Mouse (Mus musculus): ENCODE data around the gene 6430571L13Rik. TPM values are rescaled to one million over a fixed set of nuclear protein-coding genes. Genes with fewer than 3 reads are reported as not detected.

Gene 6430571L13Rik
- polyA plus RNA-seq, 1 experiment from 2014 or later = 1.6 TPM

GRCm38 (mm10) chr9:107327879-107328620, 12.4 kb upstream of the 6430571L13Rik start:
- Histone ChIP-seq H3K4me2 (replicated peaks; ENCODE audit: low read depth, low read length) (no peak overlapping the region), H3K4me3 (ENCODE audit: low read depth, low read length) (no peak overlapping the region), H3K4me1 (replicated peaks; ENCODE audit: control insufficient read depth, insufficient read depth, low read length) (no peaks in the 10 kb centered on the region), H3K9ac (ENCODE audit: low read depth, low read length) (no peak overlapping the region), H3K9me3 (ENCODE audit: control insufficient read depth, low read length) (no peaks in the 10 kb centered on the region), H3K27me3 (ENCODE audit: control insufficient read depth, insufficient read depth, low read length) (no peaks in the 10 kb centered on the region), H3K36me3 (ENCODE audit: control insufficient read depth, insufficient read depth, low read length) (no peaks in the 10 kb centered on the region), H3K27ac (ENCODE audit: low read depth, low read length) (no peak overlapping the region)
- ATAC-seq (ENCODE audit: low FRiP score) (no peak), DNase-seq (ENCODE audit: low spot score) (no peak)
- WGBS = 89% methylated on average over 16 of the region's 16 CpGs

GRCm38 (mm10) chr9:107330791-107331190, 9.6 kb upstream of the 6430571L13Rik start:
- H3K4me3 ChIP-seq (ENCODE audit: low read depth, low read length) = no peak overlapping the region
- ATAC-seq (ENCODE audit: low FRiP score) = no peak
- no peak for DNase-seq (ENCODE audit: low spot score)
- H3K36me3 ChIP-seq (ENCODE audit: control insufficient read depth, insufficient read depth, low read length) = no peaks in the 10 kb centered on the region
- H3K4me2 ChIP-seq (replicated peaks; ENCODE audit: low read depth, low read length) = no peak overlapping the region
- WGBS = 84% methylated on average over 6 of the region's 6 CpGs
- no peaks in the 10 kb centered on the region for H3K4me1 ChIP-seq (replicated peaks; ENCODE audit: control insufficient read depth, insufficient read depth, low read length)
- H3K9ac ChIP-seq (ENCODE audit: low read depth, low read length) = no peak overlapping the region
- no peaks in the 10 kb centered on the region for H3K9me3 ChIP-seq (ENCODE audit: control insufficient read depth, low read length)
- H3K27ac ChIP-seq (ENCODE audit: low read depth, low read length) = no peak overlapping the region
- H3K27me3 ChIP-seq (ENCODE audit: control insufficient read depth, insufficient read depth, low read length) = no peaks in the 10 kb centered on the region

GRCm38 (mm10) chr9:107333686-107334085, 6.7 kb upstream of the 6430571L13Rik start:
- Histone ChIP-seq H3K27me3 (ENCODE audit: control insufficient read depth, insufficient read depth, low read length) (no peaks in the 10 kb centered on the region), H3K36me3 (ENCODE audit: control insufficient read depth, insufficient read depth, low read length) (no peaks in the 10 kb centered on the region), H3K4me2 (replicated peaks; ENCODE audit: low read depth, low read length) (no peak overlapping the region), H3K4me3 (ENCODE audit: low read depth, low read length) (no peak overlapping the region), H3K9me3 (ENCODE audit: control insufficient read depth, low read length) (no peaks in the 10 kb centered on the region), H3K9ac (ENCODE audit: low read depth, low read length) (no peak overlapping the region), H3K27ac (ENCODE audit: low read depth, low read length) (no peak overlapping the region), H3K4me1 (replicated peaks; ENCODE audit: control insufficient read depth, insufficient read depth, low read length) (no peaks in the 10 kb centered on the region)
- 55% methylated on average over 2 of the region's 2 CpGs for WGBS
- no peak for DNase-seq (ENCODE audit: low spot score)
- no peak for ATAC-seq (ENCODE audit: low FRiP score)

GRCm38 (mm10) chr9:107334356-107334755, 6.0 kb upstream of the 6430571L13Rik start:
- H3K27ac ChIP-seq (ENCODE audit: low read depth, low read length) = no peak overlapping the region
- H3K4me1 ChIP-seq (replicated peaks; ENCODE audit: control insufficient read depth, insufficient read depth, low read length) = no peaks in the 10 kb centered on the region
- H3K4me2 ChIP-seq (replicated peaks; ENCODE audit: low read depth, low read length) = no peak overlapping the region
- no peaks in the 10 kb centered on the region for H3K27me3 ChIP-seq (ENCODE audit: control insufficient read depth, insufficient read depth, low read length)
- H3K9me3 ChIP-seq (ENCODE audit: control insufficient read depth, low read length) = no peaks in the 10 kb centered on the region
- no peak overlapping the region for H3K9ac ChIP-seq (ENCODE audit: low read depth, low read length)
- ATAC-seq (ENCODE audit: low FRiP score) (no peak), DNase-seq (ENCODE audit: low spot score) (no peak)
- no peaks in the 10 kb centered on the region for H3K36me3 ChIP-seq (ENCODE audit: control insufficient read depth, insufficient read depth, low read length)
- H3K4me3 ChIP-seq (ENCODE audit: low read depth, low read length) = no peak overlapping the region
- WGBS = 89% methylated on average over 6 of the region's 6 CpGs

- Histone ChIP-seq H3K9me3 (ENCODE audit: control insufficient read depth, low read length) (no peaks in the 10 kb centered on the region), H3K4me2 (replicated peaks; ENCODE audit: low read depth, low read length) (no peak overlapping the region), H3K4me1 (replicated peaks; ENCODE audit: control insufficient read depth, insufficient read depth, low read length) (no peaks in the 10 kb centered on the region), H3K36me3 (ENCODE audit: control insufficient read depth, insufficient read depth, low read length) (no peaks in the 10 kb centered on the region), H3K9ac (ENCODE audit: low read depth, low read length) (no peak overlapping the region), H3K4me3 (ENCODE audit: low read depth, low read length) (no peak overlapping the region), H3K27ac (ENCODE audit: low read depth, low read length) (no peak overlapping the region), H3K27me3 (ENCODE audit: control insufficient read depth, insufficient read depth, low read length) (no peaks in the 10 kb centered on the region)
- ATAC-seq (ENCODE audit: low FRiP score) = no peak
- WGBS = 81% methylated on average over 5 of the region's 5 CpGs
- DNase-seq (ENCODE audit: low spot score) = no peak
These were observed 5.4 kb upstream of the 6430571L13Rik start for GRCm38 (mm10) chr9:107335046-107335445.

- H3K4me3 ChIP-seq (ENCODE audit: low read depth, low read length) = no peak overlapping the region
- H3K9me3 ChIP-seq (ENCODE audit: control insufficient read depth, low read length) = no peaks in the 10 kb centered on the region
- no peak overlapping the region for H3K27ac ChIP-seq (ENCODE audit: low read depth, low read length)
- DNase-seq (ENCODE audit: low spot score) = peak; percentile 73
- H3K9ac ChIP-seq (ENCODE audit: low read depth, low read length) = no peak overlapping the region
- WGBS = 17% methylated on average over 5 of the region's 5 CpGs
- no peaks in the 10 kb centered on the region for H3K36me3 ChIP-seq (ENCODE audit: control insufficient read depth, insufficient read depth, low read length)
- H3K4me2 ChIP-seq (replicated peaks; ENCODE audit: low read depth, low read length) = no peak overlapping the region
- H3K4me1 ChIP-seq (replicated peaks; ENCODE audit: control insufficient read depth, insufficient read depth, low read length) = no peaks in the 10 kb centered on the region
- no peak for ATAC-seq (ENCODE audit: low FRiP score)
- H3K27me3 ChIP-seq (ENCODE audit: control insufficient read depth, insufficient read depth, low read length) = no peaks in the 10 kb centered on the region
These were observed 4.5 kb upstream of the 6430571L13Rik start for GRCm38 (mm10) chr9:107335909-107336308.

GRCm38 (mm10) chr9:107336386-107336785, 4.0 kb upstream of the 6430571L13Rik start:
- H3K4me3 ChIP-seq (ENCODE audit: low read depth, low read length) = no peak overlapping the region
- H3K4me1 ChIP-seq (replicated peaks; ENCODE audit: control insufficient read depth, insufficient read depth, low read length) = no peaks in the 10 kb centered on the region
- DNase-seq (ENCODE audit: low spot score) (no peak), ATAC-seq (ENCODE audit: low FRiP score) (no peak)
- no peaks in the 10 kb centered on the region for H3K27me3 ChIP-seq (ENCODE audit: control insufficient read depth, insufficient read depth, low read length)
- no peak overlapping the region for H3K27ac ChIP-seq (ENCODE audit: low read depth, low read length)
- no peak overlapping the region for H3K9ac ChIP-seq (ENCODE audit: low read depth, low read length)
- no peaks in the 10 kb centered on the region for H3K36me3 ChIP-seq (ENCODE audit: control insufficient read depth, insufficient read depth, low read length)
- 85% methylated on average over 6 of the region's 6 CpGs for WGBS
- H3K4me2 ChIP-seq (replicated peaks; ENCODE audit: low read depth, low read length) = no peak overlapping the region
- H3K9me3 ChIP-seq (ENCODE audit: control insufficient read depth, low read length) = no peaks in the 10 kb centered on the region

- Histone ChIP-seq H3K9ac (ENCODE audit: low read depth, low read length) (peak within 1 kb of the TSS; percentile 86), H3K4me3 (ENCODE audit: low read depth, low read length) (peak within 1 kb of the TSS; percentile 64), H3K4me2 (replicated peaks; ENCODE audit: low read depth, low read length) (peak within 1 kb of the TSS; percentile 78), H3K27me3 (ENCODE audit: control insufficient read depth, insufficient read depth, low read length) (0 out of 2 replicates have a peak, but pooled peaks cover 5% of the 10 kb centered on the region), H3K4me1 (replicated peaks; ENCODE audit: control insufficient read depth, insufficient read depth, low read length) (no peaks in the 10 kb centered on the region), H3K27ac (ENCODE audit: low read depth, low read length) (peak within 1 kb of the TSS; percentile 51), H3K9me3 (ENCODE audit: control insufficient read depth, low read length) (no peaks in the 10 kb centered on the region), H3K36me3 (ENCODE audit: control insufficient read depth, insufficient read depth, low read length) (no peaks in the 10 kb centered on the region)
- 5% methylated on average over 30 of the region's 30 CpGs for WGBS
- ATAC-seq (ENCODE audit: low FRiP score) (peak; percentile 73; the same call in 1 of the 2 replicates), DNase-seq (ENCODE audit: low spot score) (peak; percentile 86)
These were observed 2.1 kb upstream of the 6430571L13Rik start, which contains the start of gene Hemk1 for GRCm38 (mm10) chr9:107338172-107338883. Gene Hemk1, minus strand, starts transcription at chr9:107338350.

Measured in hindbrain, embryonic 11.5 days (tissue).